In the genomic region with DNA sequence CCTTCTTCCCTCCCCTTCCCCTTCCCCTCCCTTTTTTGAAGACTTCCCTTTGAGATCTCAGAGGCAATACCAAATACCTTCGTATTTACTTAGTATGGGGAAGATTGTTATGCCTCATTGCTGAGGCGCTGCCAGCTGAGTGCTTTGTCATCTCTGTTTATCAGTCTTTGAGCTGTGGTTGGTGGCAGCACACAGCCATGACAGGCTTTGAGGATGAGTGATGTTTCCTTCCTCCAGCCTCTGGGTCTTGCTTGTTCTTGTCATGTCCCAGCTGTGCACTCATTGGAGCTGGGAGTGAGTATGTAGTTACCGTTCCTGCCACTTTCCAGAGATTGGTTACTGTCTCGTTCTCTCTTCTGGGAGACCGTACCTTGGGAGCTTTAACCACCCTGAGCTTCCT, we compare ENCODE assay signal across 10 mouse cellular contexts. TPM values are rescaled to one million over a fixed set of nuclear protein-coding genes. Genes with fewer than 3 reads are reported as not detected.
DNase-seq lines count a peak whose midpoint lies in the region; ATAC-seq and TF ChIP-seq lines count a peak whose summit lies in the region.
"Had no signal": no experiment of that assay in that cellular context is flagged by ENCODE, and none has a peak within 500 bp of the region (broad histone marks: within the 10 kb centered on the region; RNA-seq: fewer than 3 reads in every experiment).

No protein-coding gene starts in this region.

- H3K36me3 ChIP-seq in lung, embryonic 16.5 days (ENCODE audit: control insufficient read depth, insufficient read depth, low read length): peaks cover 11% of the 10 kb centered on the region

- no peak for TF ChIP-seq CTCF in lung, adult 2 months (IDR thresholded peaks at IDR 0.05; ENCODE audit: insufficient read depth, low read length)
- TF ChIP-seq CTCF in bone marrow, adult 2 months (IDR thresholded peaks at IDR 0.05; ENCODE audit: control insufficient read depth, insufficient read depth, low read length): no peak
- no peak for TF ChIP-seq CTCF in layer of hippocampus, adult 2 months (conservative IDR thresholded peaks at IDR 0.05)

- peak overlapping the region; percentile 9 for H3K27ac ChIP-seq in bone marrow, adult 2 months (ENCODE audit: control insufficient read depth, insufficient read depth, low read depth, low read length, poor library complexity)
- peak overlapping the region; percentile 25; the same call in 1 of the 2 replicates for H3K27ac ChIP-seq in lung, embryonic 16.5 days (ENCODE audit: low read length)
- no peak overlapping the region for H3K27ac ChIP-seq in layer of hippocampus, adult 2 months
- H3K27ac ChIP-seq: heart, adult 2 months; limb, embryonic 12.5 days had no signal

- H3K4me3 ChIP-seq in lung, adult 2 months (replicated peaks; ENCODE audit: extremely low read depth, low read depth, low read length): no peak overlapping the region
- H3K4me3 ChIP-seq in bone marrow, adult 2 months (replicated peaks; ENCODE audit: control insufficient read depth, low read depth, low read length): no peak overlapping the region
- H3K4me3 ChIP-seq in lung, embryonic 16.5 days (ENCODE audit: low read length): no peak overlapping the region
- H3K4me3 ChIP-seq in layer of hippocampus, adult 2 months: no peak overlapping the region
- H3K4me3 ChIP-seq: heart, adult 2 months; limb, embryonic 12.5 days had no signal

- DNase-seq in lung, adult 18-20 months: peak; percentile 50 to 65
- no peak for DNase-seq in lung, adult 2 months
- DNase-seq in thymus, postnatal 25 days: peak; percentile 16
- DNase-seq in layer of hippocampus, adult 2 months (ENCODE audit: low spot score in 2 of 2): no peak
- DNase-seq in left cerebral cortex, adult 11 months (ENCODE audit: low spot score): no peak
- no peak for DNase-seq in retina, embryonic 14.5 days (ENCODE audit: low spot score)

- 12% methylated on average over 5 of the region's 5 CpGs for WGBS in lung, adult 2 months
- 37% methylated on average over 5 of the region's 5 CpGs for WGBS in bone marrow, adult 2 months
- WGBS in lung, embryonic 16.5 days: 16% methylated on average over 5 of the region's 5 CpGs

- no peak overlapping the region for H3K4me2 ChIP-seq in lung, embryonic 16.5 days (ENCODE audit: low read depth, low read length)
- H3K4me2 ChIP-seq: limb, embryonic 12.5 days had no signal

- H3K9ac ChIP-seq in lung, embryonic 16.5 days (ENCODE audit: low read length): no peak overlapping the region
- H3K9ac ChIP-seq: limb, embryonic 12.5 days had no signal

- TF ChIP-seq POLR2A in lung, adult 2 months (IDR thresholded peaks at IDR 0.05; ENCODE audit: borderline replicate concordance, extremely low read depth, low read depth, low read length): no peak
- no peak for TF ChIP-seq POLR2A in bone marrow, adult 2 months (IDR thresholded peaks at IDR 0.05; ENCODE audit: borderline replicate concordance, control insufficient read depth, low read depth, low read length)

- peaks cover 4% of the 10 kb centered on the region; the same call in 1 of the 2 replicates for H3K4me1 ChIP-seq in lung, adult 2 months (ENCODE audit: control insufficient read depth, insufficient read depth, low read length)
- no peaks in the 10 kb centered on the region for H3K4me1 ChIP-seq in bone marrow, adult 2 months (ENCODE audit: control insufficient read depth, insufficient read depth, low read length)
- H3K4me1 ChIP-seq in lung, embryonic 16.5 days (replicated peaks; ENCODE audit: control insufficient read depth, insufficient read depth, low read length): no peaks in the 10 kb centered on the region

- H3K9me3 ChIP-seq in lung, embryonic 16.5 days (ENCODE audit: control insufficient read depth, low read length): no peaks in the 10 kb centered on the region
- H3K9me3 ChIP-seq: limb, embryonic 12.5 days had no signal

- H3K27me3 ChIP-seq in lung, embryonic 16.5 days (ENCODE audit: control insufficient read depth, insufficient read depth, low read depth, low read length): no peaks in the 10 kb centered on the region
- H3K27me3 ChIP-seq: limb, embryonic 12.5 days had no signal

- peak; percentile 92 for ATAC-seq in lung, embryonic 16.5 days (ENCODE audit: low read depth)

RNA-seq across cellular contexts. Expression of gene Usp33, which starts 9.1 kb away (rescaled TPM):
- polyA plus RNA-seq in lung, adult 2 months (2012; rRNA removed): 16.3 and 26.6 TPM in 2 replicates
- polyA plus RNA-seq in bone marrow, adult 2 months (2011; ENCODE audit: insufficient read depth, insufficient read length, low replicate concordance, missing spikeins): 16.6 and 29.3 TPM in 2 replicates
- polyA plus RNA-seq in lung, embryonic 16.5 days (2015; fragmentation: Nextera tagmentation; extraction: Ambion mirVana): 57.6 and 58.4 TPM in 2 replicates
- total RNA-seq in layer of hippocampus, adult 2 months (2021): 100 to 1,000 TPM; 129 to 130 TPM

RNA-seq across cellular contexts. Expression of gene Miga1, which starts 15.2 kb away (rescaled TPM):
- polyA plus RNA-seq in lung, adult 2 months (2012; rRNA removed): 9.5 and 11.6 TPM in 2 replicates
- 0.65 and 2.8 TPM in 2 replicates for polyA plus RNA-seq in bone marrow, adult 2 months (2011; ENCODE audit: insufficient read depth, insufficient read length, low replicate concordance, missing spikeins)
- 14.7 and 15.7 TPM in 2 replicates for polyA plus RNA-seq in lung, embryonic 16.5 days (2015; fragmentation: Nextera tagmentation; extraction: Ambion mirVana)
- total RNA-seq in layer of hippocampus, adult 2 months (2021): 10 to 100 TPM; 74.5 to 78.2 TPM

RNA-seq across cellular contexts. Expression of gene Zzz3, which starts 39.9 kb away (rescaled TPM):
- 13.9 and 19.7 TPM in 2 replicates for polyA plus RNA-seq in lung, adult 2 months (2012; rRNA removed)
- polyA plus RNA-seq in bone marrow, adult 2 months (2011; ENCODE audit: insufficient read depth, insufficient read length, low replicate concordance, missing spikeins): 11.5 and 13.2 TPM in 2 replicates
- 40.3 and 42.3 TPM in 2 replicates for polyA plus RNA-seq in lung, embryonic 16.5 days (2015; fragmentation: Nextera tagmentation; extraction: Ambion mirVana)
- 10 to 100 TPM; 45.3 to 45.7 TPM for total RNA-seq in layer of hippocampus, adult 2 months (2021)

Comparison
In these comparisons a context has a peak if more than half of its experiments do, and no peak if none do; other contexts are left out.
1. DNase-seq: peak in lung, adult 18-20 months (2 of 2) and thymus, postnatal 25 days (single experiment); none in lung, adult 2 months (single experiment), layer of hippocampus, adult 2 months (0 of 2), left cerebral cortex, adult 11 months (single experiment) and retina, embryonic 14.5 days (single experiment).